Mouse (Mus musculus): ENCODE results near the gene Nek9. TPM values are rescaled to one million over a fixed set of nuclear protein-coding genes. Genes with fewer than 3 reads are reported as not detected.
A peak's percentile ranks its signal among the peaks of the same experiment; 100 is the strongest.

Nek9 gene
- total RNA-seq, 2 experiments from 2014 or later, result 28.9 to 32.0 TPM

DNA sequence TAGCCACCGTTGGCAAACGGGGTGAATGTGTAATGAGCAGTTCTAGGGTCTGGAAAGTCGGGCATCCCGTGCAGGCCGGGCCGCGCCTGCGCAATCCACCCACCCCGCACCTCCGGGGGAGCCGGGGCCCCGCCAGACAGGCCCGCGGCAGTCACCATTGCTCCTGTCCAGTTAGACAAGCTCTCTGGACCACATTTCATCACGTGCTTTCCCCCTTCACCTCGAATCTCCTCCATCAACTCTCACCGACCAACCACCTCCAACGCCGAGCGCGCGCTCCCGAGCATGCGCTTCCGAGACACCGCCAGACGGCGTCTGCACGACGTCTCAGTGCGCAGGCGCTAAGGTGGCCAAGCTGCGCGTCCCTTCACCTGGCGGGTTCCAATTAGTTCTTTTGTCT lies 68.8 kb downstream of the Nek9 start, which contains the start of gene Mlh3:
Mlh3 (minus strand) TSS at position 281 of the 400 bp plus-strand sequence.
- intact Hi-C loops (cut with DNase I), result no loop called here
- peak; percentile 85 for DNase-seq

GRCm38 (mm10) chr12:85269821-85270220 lies 69.3 kb downstream of the Nek9 start:
- no peak for DNase-seq
- intact Hi-C loops (cut with DNase I), result no loop called here

- intact Hi-C loops (cut with DNase I), result no loop called here
- no peak for DNase-seq
These were observed 72.9 kb downstream of the Nek9 start for GRCm38 (mm10) chr12:85266248-85266647.

GRCm38 (mm10) chr12:85264940-85265339 lies 74.2 kb downstream of the Nek9 start:
- no peak for DNase-seq
- intact Hi-C loops (cut with DNase I), result no loop called here

DNA sequence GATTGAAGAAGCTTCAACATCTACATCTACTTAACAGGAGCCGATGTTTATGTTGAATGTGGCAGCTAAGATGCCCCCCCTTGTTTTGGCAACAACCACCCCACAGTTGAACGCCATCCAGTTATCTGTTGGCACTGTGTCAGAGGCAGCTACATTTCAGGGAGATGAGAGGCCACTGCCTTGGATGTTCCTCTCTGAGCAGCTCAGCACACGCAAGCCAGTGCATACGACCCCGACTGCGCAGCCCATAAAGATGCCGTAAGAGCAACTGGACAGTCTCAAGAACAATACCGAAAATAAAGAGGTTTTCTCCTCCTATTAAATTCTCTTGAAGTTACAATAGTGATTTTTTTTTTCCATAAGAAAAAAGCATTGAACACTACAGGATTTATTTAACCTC lies 74.6 kb downstream of the Nek9 start:
- intact Hi-C loops (cut with DNase I), result no loop called here
- DNase-seq, result peak; percentile 53

DNA sequence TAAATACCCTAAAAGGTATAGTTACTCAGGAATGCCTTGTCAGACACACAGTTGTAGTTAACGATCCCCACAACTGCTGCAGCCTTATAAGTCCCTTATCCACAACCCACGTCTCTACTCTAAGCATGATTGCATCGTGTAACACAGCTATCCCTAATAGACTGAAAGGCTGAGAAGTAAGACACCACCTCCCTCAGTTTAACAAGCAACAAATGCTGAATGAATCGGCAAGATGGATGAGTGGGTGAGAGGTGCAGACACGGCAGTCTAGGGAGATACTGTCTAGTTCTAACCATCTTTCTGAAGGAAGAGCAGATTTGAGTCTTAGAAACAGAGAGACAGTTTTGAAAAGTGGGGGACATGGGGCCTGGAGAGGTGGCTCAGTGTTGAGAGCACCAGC lies 76.0 kb downstream of the Nek9 start:
- DNase-seq, result no peak

GRCm38 (mm10) chr12:85262489-85262888 lies 76.7 kb downstream of the Nek9 start:
- intact Hi-C loops (cut with DNase I), result no loop called here
- DNase-seq, result no peak

More for the DNA sequence above, 76.0 kb downstream of the Nek9 start:
- intact Hi-C loops (cut with DNase I), result no loop called here

GRCm38 (mm10) chr12:85257008-85257639 lies 82.0 kb downstream of the Nek9 start:
- DNase-seq, result no peak
- intact Hi-C loops (cut with DNase I), result no loop called here

- no peak for DNase-seq
- intact Hi-C loops (cut with DNase I), result no loop called here
These were observed 82.9 kb downstream of the Nek9 start for GRCm38 (mm10) chr12:85256074-85256751.

GRCm38 (mm10) chr12:85252083-85252482 lies 87.1 kb downstream of the Nek9 start:
- DNase-seq, result no peak
- intact Hi-C loops (cut with DNase I), result no loop called here

Other genes starting within 250 kb of the Nek9 start
- 1 to 10 TPM in 1 of 2 experiments, under 1 TPM in 1; 0.64 to 1.5 TPM for gene Prox2, start 228.6 kb downstream of the Nek9 start, total RNA-seq (2021)
- gene Dlst, start 228.5 kb downstream of the Nek9 start, total RNA-seq (2021), result 100 to 1,000 TPM; 157 to 166 TPM
- gene Rps6kl1, start 188.1 kb downstream of the Nek9 start, total RNA-seq (2021), result 10 to 100 TPM; 41.2 to 44.1 TPM
- 1 to 10 TPM; 5.1 to 6.4 TPM for gene Pgf, start 161.6 kb downstream of the Nek9 start, total RNA-seq (2021)
- gene Eif2b2, start 119.9 kb downstream of the Nek9 start, total RNA-seq (2021), result 10 to 100 TPM; 63.5 to 67.2 TPM
- gene Mlh3, start 68.8 kb downstream of the Nek9 start, total RNA-seq (2021), result 10 to 100 TPM; 14.4 to 14.6 TPM
- 10 to 100 TPM; 15.3 to 15.8 TPM for gene Acyp1, start 50.9 kb downstream of the Nek9 start, total RNA-seq (2021)
- under 1 TPM; 0.52 to 0.58 TPM for gene Zc2hc1c, start 50.8 kb downstream of the Nek9 start, total RNA-seq (2021)
- 100 to 1,000 TPM; 153 to 164 TPM for gene Tmed10, start 35.5 kb upstream of the Nek9 start, total RNA-seq (2021)
- 1 to 10 TPM; 6.3 to 8.1 TPM for gene Fos, start 134.5 kb upstream of the Nek9 start, total RNA-seq (2021)